Mouse (Mus musculus) left cerebral cortex, postnatal 4 days (tissue): ENCODE data around the gene Adam15. TPM values are rescaled to one million over a fixed set of nuclear protein-coding genes. Genes with fewer than 3 reads are reported as not detected.

Experiments used
- DNase-seq: peaks from one replicate; pipeline ENCODE4 v3.0.0-alpha.2; 2022
- intact Hi-C: fragments of 180-260 bp; cut with DNase I; formaldehyde crosslinking; loops from one replicate; pipeline ENCODE4 v1.15.1; 2025
- total RNA-seq, 2 experiments: library from RNA; stranded (reverse); gene quantifications; 2 replicates each; pipeline ENCODE4 v1.2.3; 2021

The Adam15 gene
- total RNA-seq, 2 experiments from 2014 or later = 84.1 to 91.0 TPM

DNA sequence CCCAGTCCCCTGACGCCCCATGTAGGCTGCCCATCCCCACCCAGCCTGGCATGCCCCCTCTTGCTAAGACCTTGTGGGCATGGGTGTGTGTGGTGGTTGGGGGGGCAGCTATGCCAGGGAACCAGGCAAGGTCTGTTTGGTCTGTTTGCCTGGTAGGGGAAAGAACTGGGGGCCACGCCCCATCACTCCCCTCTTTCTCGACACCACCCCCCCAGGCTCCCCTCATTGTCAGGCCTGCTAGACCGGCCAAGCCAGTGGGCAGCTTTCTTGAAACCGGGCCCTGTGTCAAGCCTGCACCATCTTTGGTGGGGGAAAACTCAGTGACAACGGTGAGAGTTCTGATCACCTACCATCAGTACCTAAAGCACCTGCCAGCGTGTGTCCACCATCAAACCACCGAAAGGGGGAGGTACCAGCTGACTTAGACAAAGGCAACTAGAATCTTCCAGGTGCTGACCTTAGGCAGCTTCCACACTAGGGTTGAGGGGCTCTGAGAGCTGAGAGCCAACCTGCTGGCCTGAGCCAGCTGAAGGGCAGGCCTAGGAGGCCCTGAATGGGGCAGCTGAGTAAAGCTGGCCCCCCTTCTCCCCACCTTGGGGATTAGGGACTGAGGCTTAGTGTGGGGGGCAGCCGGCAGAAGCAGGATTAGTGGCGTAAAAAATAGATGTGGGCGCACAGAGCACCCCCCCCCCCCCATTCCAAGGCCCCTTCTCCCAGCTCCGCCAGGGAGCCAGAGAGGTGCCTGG is 34.7 kb upstream of the Adam15 start:
- DNase-seq = no peak
- intact Hi-C loops = no loop called here

GRCm38 (mm10) chr3:89383651-89384255 is 34.0 kb upstream of the Adam15 start:
- intact Hi-C loops = no loop called here
- no peak for DNase-seq

DNA sequence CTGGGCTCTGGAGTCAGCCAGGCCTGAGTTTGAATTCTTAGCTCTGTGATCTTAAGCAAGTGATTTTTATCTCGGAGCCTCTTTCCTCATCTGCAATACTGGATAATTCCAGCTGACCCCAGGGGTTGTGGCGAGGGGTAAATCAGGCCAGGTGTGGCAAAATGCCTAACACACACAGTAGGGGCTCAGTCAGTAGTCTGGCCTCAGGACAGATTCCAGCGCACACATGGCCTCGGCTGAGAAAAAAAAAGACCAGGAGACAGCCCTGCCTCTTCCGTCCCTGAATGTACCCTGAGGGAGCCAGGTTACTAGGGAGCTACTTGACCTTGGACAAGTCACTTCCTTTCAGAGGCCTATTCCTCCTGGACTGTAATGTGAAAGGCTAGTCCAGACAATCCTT is 33.2 kb upstream of the Adam15 start:
- DNase-seq = no peak
- intact Hi-C loops = no loop called here

GRCm38 (mm10) chr3:89382033-89382882 is 32.5 kb upstream of the Adam15 start:
- intact Hi-C loops = no loop called here

DNA sequence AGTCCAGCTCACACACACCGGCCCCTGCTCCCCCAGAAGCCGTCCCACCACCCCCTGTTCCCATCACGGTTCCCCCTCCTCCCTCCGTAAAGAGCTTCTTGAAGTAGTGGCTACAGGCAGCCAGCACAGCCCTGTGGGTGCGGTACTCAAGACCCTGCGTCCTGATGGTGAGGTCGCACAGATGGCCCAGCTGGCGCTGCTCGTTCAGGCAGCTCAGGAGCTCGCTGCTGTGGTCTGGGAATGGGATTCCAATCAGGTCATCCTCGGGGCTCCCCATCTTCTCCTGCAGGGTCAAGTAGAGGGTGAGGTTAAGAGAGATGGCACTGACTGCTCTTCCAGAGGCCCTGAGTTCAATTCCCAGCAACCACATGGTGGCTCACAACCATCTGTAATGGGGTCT is 31.4 kb upstream of the Adam15 start:
- no peak for DNase-seq
- intact Hi-C loops = no loop called here

More at GRCm38 (mm10) chr3:89382033-89382882, 32.5 kb upstream of the Adam15 start:
- no peak for DNase-seq

DNA sequence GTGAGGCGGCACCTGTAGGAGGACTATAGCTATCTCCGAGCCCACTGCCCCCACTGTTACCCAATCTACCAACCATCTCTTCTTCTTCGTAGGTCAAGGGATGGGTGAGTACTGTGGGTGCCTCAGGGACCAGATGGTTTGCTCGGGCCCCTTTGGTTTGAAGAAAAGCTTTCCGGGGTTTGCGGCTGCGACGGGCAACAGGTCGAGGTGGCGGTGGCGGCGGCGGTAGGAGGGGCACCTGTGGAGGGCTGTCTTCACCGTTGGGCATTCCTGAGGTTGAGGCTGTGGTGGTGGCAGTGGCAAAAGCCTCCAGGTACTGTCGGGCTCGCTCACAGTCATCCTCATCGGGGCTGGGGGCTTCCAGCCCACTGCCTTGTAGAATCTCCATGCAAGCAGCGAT is 30.9 kb upstream of the Adam15 start:
- DNase-seq = no peak
- intact Hi-C loops = no loop called here

- DNase-seq = no peak
- intact Hi-C loops = no loop called here
These were observed 30.5 kb upstream of the Adam15 start for GRCm38 (mm10) chr3:89380291-89380690.

DNA sequence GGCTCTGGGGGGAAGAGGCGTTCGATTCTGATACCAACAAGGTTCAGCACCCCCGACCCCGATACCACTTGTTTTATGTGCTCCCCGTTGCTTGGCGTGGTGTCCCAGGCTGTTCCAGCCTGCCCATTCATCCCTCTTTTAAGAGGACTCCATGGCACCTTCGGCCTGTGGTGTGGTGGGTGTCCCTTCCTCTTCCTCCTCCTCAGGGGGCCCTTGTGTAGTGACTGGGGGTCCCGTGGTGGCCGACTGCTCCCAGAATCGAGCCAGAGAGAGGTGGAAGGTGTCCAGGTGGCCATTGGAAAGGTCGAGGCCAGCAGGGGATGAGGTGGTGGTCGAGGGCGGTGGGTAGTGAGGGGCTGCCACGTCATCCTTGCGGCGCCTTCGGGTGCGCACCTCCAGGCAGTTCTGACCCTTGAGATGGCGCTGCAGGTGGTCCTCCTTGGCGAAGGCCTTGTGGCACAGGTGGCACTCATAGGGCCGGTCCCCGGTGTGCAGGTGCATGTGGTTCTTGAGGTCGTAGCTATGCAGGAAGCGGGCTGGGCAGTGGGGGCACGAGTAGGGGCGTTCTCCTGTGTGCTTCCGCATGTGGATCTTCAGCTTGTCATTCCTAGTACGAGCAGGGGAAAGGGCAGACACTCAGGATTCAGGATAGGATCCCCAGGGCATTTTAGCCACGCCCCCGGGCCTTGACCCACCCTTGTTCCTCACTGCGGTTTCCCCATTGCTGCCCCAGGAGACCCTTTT is 29.8 kb upstream of the Adam15 start:
- intact Hi-C loops = no loop called here
- no peak for DNase-seq

GRCm38 (mm10) chr3:89378394-89379067 is 28.7 kb upstream of the Adam15 start:
- intact Hi-C loops = no loop called here
- DNase-seq = peak; percentile 82

- DNase-seq = no peak
- intact Hi-C loops = no loop called here
These were observed 28.0 kb upstream of the Adam15 start for GRCm38 (mm10) chr3:89377831-89378230.

DNA sequence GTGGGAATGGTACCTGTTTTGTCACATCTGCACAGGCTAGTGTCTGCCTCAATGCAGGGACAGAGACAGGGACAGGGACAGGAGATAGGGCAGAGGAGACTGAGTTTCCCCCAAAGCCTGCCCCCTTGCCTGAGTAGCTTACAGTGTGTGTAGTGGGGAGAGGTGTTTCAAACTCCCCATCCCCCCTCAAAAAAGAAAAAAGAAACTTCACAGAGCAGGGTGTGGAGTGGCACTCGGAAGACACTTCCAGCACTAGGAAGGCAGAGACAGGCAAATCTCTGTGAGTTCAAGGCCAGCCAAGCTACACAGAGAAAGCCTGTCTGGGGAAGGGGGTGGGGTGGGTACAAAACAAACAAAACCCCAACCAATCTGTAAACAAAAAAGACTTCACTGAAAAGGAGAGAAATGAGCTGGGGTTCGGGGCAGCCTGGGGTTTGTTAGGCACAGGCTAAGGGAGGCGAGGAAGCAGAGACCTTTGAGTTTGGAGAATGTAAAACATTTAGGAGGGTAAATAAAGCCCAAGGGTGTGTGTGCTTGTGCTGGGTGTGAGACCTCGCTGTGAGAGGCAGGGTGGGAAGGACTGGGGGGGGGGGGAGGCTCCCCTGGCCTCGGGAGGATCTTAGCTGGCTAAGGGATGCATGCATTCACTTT is 23.9 kb upstream of the Adam15 start:
- intact Hi-C loops = no loop called here
- DNase-seq = no peak

- no peak for DNase-seq
- intact Hi-C loops = no loop called here
These were observed 17.5 kb upstream of the Adam15 start for GRCm38 (mm10) chr3:89367338-89367737.

GRCm38 (mm10) chr3:89365486-89366414 is 16.0 kb upstream of the Adam15 start:
- intact Hi-C loops = no loop called here
- no peak for DNase-seq

GRCm38 (mm10) chr3:89365153-89365485 is 15.3 kb upstream of the Adam15 start, which contains the start of gene Dcst1:
Gene Dcst1 (minus strand): TSS chr3:89365253.
- DNase-seq = no peak
- intact Hi-C loops = no loop called here

- no peak for DNase-seq
- intact Hi-C loops = no loop called here
These were observed 14.8 kb upstream of the Adam15 start for GRCm38 (mm10) chr3:89364631-89365030.

GRCm38 (mm10) chr3:89361675-89362074 is 11.9 kb upstream of the Adam15 start, which contains the start of gene Dcst2:
Gene Dcst2 (plus strand): TSS chr3:89361975.
- intact Hi-C loops = no loop called here
- no peak for DNase-seq

DNA sequence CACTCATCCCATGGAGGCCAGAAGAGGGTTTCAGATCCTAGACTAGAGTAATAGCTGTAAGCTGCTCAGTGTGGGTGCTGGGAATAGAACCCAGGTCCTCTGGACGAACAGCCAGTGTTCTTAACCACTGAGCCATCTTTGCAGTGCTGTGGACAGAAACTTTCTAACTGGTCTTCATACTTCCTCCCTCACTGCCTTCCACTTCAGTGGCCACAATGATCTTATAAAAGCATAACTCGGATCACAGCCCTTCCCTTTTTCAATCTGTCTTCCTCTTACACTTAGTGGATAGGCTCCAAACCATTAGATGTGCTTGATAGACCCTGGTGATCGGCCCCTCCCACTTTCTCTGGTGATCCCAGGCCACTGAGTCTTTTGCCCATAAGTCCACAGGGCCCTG is 10.4 kb upstream of the Adam15 start:
- intact Hi-C loops = no loop called here
- no peak for DNase-seq

DNA sequence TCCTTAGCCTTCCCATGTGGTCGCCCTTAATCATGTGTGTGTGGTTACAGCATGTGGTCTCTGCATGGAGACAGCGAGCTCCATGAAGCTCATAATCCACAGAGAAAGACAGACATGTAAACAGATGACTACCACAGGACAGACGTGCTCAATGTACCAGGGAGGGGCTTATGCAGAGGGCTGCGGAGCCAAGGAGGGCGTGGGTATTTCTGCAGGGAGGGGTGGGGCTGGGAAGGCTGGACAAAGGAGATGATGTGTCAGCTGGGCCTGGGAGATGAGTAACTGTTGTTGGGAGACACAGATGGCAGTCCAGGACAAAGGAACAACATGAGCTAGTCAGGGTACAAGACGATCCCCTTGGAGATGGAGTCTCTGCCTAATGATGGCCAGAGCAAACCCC is 9.8 kb upstream of the Adam15 start:
- intact Hi-C loops = no loop called here
- no peak for DNase-seq

GRCm38 (mm10) chr3:89356029-89356428 is 6.2 kb upstream of the Adam15 start:
- intact Hi-C loops = no loop called here
- DNase-seq = no peak
